Mouse (Mus musculus): Measurements from ENCODE around the gene Rbms3.

Gene Rbms3

GRCm38 (mm10) chr9:116762395-116763025, 867.2 kb downstream of the Rbms3 start:
- no peak for DNase-seq (ENCODE audit: low spot score in 2 of 2)

DNA sequence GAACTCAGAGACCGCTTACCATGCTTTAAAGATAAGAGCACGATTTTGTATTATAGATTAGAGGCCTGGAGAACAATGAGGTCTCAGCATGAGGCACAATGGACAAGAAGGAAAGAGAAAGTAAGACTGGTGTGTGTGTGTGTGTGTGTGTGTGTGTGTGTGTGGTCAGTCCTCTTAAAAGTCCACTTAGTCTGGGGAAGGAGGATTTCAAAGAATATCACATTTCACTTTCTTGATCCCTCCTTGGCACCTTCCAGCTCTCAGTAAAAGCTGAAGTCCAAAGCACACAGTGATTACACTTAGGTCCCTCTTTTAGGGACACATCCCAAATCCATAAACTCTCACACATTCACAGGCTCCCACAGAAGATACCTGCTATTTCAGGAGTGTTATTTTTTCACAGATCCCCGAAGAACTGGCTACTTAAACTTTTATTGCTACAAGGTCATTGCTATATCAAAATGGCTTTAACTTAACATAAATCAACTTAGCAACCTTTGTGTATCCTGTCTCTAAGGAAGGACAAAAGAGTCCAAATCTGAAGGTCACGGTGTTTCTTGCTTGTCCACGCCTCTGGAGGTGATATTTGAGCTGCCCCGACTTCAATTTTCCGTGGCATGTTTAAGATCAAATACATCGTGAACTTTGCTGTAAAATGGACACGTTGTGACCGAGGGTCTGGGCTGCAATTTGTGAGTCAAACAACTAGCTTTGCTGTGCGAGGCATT, 880.7 kb downstream of the Rbms3 start:
- no peak for DNase-seq (ENCODE audit: low spot score in 2 of 2)

DNA sequence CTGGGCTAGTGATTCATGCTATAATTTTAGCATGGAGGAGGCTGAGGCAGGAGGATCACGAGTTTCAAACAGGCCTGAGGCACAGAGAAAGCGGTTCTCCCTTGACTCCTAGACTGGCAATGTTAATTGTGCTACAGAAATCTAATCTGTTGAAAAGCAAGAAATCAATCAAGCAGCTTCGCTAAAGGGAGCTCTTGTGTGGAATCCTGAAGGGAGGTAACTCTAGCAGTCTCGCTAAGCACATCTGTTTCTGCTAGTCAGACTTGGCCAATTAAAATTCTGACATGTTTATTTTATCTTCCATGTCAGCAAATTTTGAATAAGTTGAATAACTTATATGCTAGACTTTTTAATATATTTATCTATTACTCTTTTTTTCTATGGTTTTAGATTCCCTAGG, 881.4 kb downstream of the Rbms3 start:
- no peak for DNase-seq (ENCODE audit: low spot score in 2 of 2)

- DNase-seq (ENCODE audit: low spot score in 2 of 2): no peak
Measured at GRCm38 (mm10) chr9:116746871-116747270, 882.8 kb downstream of the Rbms3 start.

GRCm38 (mm10) chr9:116737786-116738185, 891.9 kb downstream of the Rbms3 start:
- no peak for DNase-seq (ENCODE audit: low spot score in 2 of 2)

DNA sequence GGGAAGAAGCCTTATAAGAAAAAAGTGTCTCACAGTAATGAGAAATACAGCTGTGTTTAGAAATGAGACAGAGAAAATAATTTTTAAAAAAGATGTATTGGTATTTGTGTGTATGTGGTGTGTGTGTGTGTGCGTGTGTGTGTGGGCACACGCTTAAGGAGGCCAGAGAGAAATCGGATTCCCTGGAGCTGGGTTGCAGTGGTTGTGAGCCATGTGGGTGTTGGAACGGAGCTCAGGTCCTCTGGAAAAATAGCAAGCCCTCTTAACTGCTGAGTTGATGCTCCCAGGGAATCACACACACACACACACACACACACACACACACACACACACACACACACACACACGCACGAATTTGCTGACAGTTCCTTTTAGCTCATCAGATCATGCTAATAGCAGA, 900.5 kb downstream of the Rbms3 start:
- DNase-seq (ENCODE audit: low spot score in 2 of 2): no peak

DNA sequence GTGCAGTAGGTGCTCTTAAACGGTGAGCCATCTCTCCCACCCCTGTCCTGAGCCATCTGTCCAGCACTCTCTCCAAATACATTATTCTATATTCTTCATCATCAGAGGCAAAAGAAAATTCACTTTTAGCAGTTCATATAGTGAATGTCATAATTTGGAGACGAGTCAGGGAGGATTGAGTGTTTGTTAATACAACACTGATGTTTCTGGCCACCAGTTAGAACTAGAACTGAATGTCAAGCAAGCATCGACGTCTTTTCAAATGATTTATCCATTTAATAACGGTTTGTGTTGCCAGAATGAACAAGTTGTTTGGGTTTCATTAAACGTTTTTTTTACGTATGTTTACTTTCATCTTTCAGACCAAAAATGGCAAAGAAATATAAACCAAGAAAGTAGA, 901.1 kb downstream of the Rbms3 start:
- no peak for DNase-seq (ENCODE audit: low spot score in 2 of 2)

GRCm38 (mm10) chr9:116728093-116728492, 901.6 kb downstream of the Rbms3 start:
- DNase-seq (ENCODE audit: low spot score in 2 of 2): no peak

DNA sequence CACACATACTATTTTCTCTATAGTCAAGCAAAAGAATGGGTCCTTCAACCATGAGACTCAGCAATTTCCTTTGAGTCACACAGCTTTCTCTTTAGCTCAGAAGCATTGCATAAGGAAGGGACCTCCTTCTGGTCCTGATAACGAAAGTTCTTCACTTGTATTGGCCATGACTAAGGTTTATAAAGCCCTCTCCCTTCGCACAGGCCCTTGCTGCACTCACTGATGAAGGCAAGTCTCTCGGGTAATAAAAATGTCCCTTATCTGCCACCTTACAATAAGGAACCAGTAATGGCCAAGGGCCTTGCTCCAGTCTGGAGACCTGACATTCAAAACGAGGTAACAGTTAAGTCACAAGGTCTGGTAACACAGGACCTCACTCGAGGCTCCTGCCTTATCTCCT, 905.1 kb downstream of the Rbms3 start:
- DNase-seq (ENCODE audit: low spot score in 2 of 2): no peak

DNA sequence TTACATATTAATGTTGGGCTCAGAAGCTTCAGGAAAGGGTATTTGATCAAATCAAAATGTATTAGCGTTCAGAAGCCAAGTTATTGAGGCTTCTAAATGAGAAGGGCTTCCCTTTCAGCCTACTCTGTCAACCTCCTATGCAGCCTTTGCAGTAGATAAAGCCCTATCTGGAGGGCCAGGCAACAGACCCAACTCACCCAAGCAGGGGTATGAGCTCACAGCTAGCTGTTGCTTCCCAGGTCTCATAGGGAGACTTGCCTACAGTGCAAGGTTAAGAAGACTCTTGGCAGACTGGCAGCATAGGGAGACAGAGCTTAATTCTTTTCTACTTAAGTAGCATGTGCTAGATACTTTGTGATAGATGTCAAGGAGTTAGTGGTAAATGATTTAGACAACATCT, 926.6 kb downstream of the Rbms3 start:
- no peak for DNase-seq (ENCODE audit: low spot score in 2 of 2)

- no peak for DNase-seq (ENCODE audit: low spot score in 2 of 2)
Measured at GRCm38 (mm10) chr9:116702611-116703010, 927.1 kb downstream of the Rbms3 start.

DNA sequence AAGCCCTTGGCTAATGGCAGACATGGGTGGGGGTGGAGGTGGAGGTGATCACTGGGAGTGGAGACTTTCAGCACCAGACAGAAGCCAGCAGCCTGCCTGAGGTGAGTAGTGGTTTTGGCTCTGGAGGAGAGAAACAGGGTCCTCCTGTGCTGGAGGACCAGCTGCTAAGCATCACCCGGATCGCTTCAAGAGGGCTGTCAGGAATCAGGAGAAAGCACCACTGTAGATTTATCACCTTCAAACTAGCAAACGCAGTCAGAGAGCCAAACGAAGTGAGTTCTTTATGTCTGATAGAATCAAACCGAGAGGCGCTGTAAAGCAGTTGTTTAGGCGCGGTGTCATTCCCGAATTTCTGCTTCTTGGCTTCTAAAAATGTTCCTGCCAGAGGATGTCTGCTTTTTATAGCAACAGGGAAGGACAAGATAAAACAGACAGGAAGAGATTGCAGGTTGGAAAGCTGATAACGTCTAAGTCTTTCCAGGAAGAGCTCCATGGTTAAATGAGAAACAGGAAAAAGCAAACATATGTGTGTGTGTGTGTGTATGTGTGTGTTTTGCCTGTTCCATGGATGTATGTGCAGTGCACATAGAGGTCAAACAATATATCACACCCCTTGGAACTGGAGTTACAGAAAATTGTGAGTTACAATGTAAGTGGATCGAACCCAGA, 928.1 kb downstream of the Rbms3 start:
- DNase-seq (ENCODE audit: low spot score in 2 of 2): no peak

- no peak for DNase-seq (ENCODE audit: low spot score in 2 of 2)
Measured at GRCm38 (mm10) chr9:116688615-116689014, 941.1 kb downstream of the Rbms3 start.

- no peak for DNase-seq (ENCODE audit: low spot score in 2 of 2)
Measured at GRCm38 (mm10) chr9:116677142-116677541, 952.6 kb downstream of the Rbms3 start.

DNA sequence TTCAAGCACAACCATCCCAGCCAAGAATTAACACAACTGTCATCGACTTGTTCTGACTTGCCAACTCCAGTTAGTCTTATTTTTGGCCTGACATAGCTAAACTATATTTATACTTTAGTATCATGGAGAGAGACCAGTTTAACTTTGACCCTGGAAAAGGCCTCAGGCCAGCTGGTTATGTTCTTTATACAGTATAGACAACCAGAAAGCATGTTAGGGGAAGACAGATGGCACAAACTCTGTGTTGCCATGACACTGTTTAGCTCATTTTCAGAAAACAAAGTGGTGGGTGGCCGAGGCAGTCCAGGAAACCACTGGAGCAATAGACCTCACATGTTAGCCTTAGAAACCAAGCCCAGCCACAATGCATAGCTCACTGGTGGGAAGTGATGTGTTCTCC, 953.3 kb downstream of the Rbms3 start:
- no peak for DNase-seq (ENCODE audit: low spot score in 2 of 2)

- DNase-seq (ENCODE audit: low spot score in 2 of 2): no peak
Measured at GRCm38 (mm10) chr9:116674191-116674590, 955.5 kb downstream of the Rbms3 start.

GRCm38 (mm10) chr9:116661026-116661425, 968.7 kb downstream of the Rbms3 start:
- no peak for DNase-seq (ENCODE audit: low spot score in 2 of 2)

DNA sequence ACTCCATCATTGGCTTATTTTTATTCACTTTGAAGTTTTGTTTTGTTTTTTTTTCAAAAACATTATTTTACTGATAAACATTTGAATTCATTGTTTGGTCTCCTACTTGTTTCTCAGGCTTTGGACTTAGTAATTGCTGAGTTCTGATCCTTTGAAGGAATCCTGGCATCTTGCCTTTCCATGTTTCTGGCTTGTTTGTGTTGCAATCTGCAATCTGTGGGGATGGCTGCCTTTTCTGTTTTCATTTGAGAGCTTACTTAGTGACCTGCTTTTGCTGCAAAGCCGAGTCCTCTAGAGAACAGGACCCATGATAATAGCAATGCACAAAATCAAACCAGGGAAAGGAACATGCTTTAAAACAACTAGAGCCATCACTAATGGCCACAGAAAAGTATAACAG, 969.8 kb downstream of the Rbms3 start:
- DNase-seq (ENCODE audit: low spot score in 2 of 2): no peak

DNA sequence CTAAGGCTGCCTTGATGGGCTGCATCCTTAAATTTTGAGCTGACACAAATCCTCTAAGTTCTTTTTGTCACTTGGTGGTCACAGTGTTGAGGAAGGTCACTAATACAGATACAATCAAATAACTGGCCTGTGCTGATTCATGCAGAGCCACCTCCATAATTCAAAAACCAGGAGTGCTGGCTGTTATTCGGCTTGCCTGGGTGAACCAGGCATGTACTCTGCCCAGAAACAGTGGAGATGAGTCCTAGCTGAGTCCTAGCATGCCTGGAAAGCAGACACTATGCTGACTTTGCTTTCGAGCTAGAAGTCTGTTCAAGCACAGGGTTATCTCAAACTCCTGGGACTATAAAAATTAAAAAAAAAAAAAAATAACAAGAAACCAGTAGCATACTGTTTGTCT, 972.6 kb downstream of the Rbms3 start:
- DNase-seq (ENCODE audit: low spot score in 2 of 2): no peak

GRCm38 (mm10) chr9:116651414-116651813, 978.3 kb downstream of the Rbms3 start:
- no peak for DNase-seq (ENCODE audit: low spot score in 2 of 2)

GRCm38 (mm10) chr9:116649955-116650354, 979.8 kb downstream of the Rbms3 start:
- no peak for DNase-seq (ENCODE audit: low spot score in 2 of 2)

DNA sequence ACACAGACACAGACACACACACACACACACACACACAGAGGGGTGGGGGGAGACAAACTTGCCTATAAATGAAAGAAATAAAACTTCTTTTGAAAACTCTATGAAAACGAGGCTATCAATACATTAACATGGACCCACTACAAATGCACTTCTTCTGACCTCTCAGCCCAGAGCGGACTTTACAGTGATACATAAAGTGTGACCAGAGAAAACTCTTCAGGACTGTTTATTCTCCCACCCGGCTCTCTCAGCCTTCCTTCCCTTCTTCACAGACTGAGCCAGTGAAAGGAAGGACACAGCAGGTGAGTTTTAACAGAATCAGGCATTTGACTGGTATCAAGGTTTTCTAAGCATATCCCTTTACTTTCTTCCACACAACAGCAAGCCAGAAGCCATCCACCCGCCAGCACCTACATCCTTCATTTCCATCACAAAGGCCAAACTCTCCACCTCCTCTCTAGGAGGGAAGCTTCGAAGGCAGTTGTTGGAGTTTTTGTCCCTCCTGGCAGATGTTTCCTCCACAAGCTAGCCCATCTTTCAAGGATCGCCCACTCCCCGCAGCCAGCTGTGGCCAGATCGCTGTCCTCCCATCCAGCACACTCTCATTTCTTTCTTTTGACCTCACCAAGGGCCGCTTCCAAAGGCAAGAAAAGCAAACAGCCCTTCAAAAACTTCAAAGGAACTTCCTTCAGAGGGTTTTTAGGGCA, 980.5 kb downstream of the Rbms3 start:
- no peak for DNase-seq (ENCODE audit: low spot score in 2 of 2)
